Mouse (Mus musculus): ENCODE results near the gene AC129217.1. TPM values are rescaled to one million over a fixed set of nuclear protein-coding genes. Genes with fewer than 3 reads are reported as not detected.

The AC129217.1 gene
- not detected for total RNA-seq (2021)
- long read RNA-seq, experiment 1, partial matches to known transcripts = 0 of 2 reads
- long read RNA-seq, experiment 1, other reads (novel, unspliced or antisense) = 2 of 2 reads
- long read RNA-seq, experiment 2, partial matches to known transcripts = 0 of 5 reads
- long read RNA-seq, experiment 2, other reads (novel, unspliced or antisense) = 5 of 5 reads

- no peak for DNase-seq
- intact Hi-C loops (cut with DNase I; ENCODE audit: low total_unique reads) = no loop called here
Observed at GRCm38 (mm10) chr19:8829660-8830059, at the start of gene AC129217.1. TSS of gene AC129217.1 (plus strand) at chr19:8829773.

GRCm38 (mm10) chr19:8786008-8786781 lies 43.4 kb upstream of the AC129217.1 start, which contains the start of gene Taf6l:
TSS of gene Taf6l (minus strand) at chr19:8786417.
- intact Hi-C loops (cut with DNase I; ENCODE audit: low total_unique reads) = no loop called here
- peak; percentile 89 for DNase-seq

GRCm38 (mm10) chr19:8788521-8788920 lies 41.1 kb upstream of the AC129217.1 start:
- intact Hi-C loops (cut with DNase I; ENCODE audit: low total_unique reads) = no loop called here
- no peak for DNase-seq

- DNase-seq = no peak
- intact Hi-C loops (cut with DNase I; ENCODE audit: low total_unique reads) = no loop called here
Observed at GRCm38 (mm10) chr19:8789171-8789570, 40.4 kb upstream of the AC129217.1 start.

- DNase-seq = no peak
- intact Hi-C loops (cut with DNase I; ENCODE audit: low total_unique reads) = no loop called here
Observed at GRCm38 (mm10) chr19:8790171-8790570, 39.4 kb upstream of the AC129217.1 start.

GRCm38 (mm10) chr19:8798264-8798946 lies 31.2 kb upstream of the AC129217.1 start, which contains the start of gene Polr2g:
TSS of gene Polr2g (minus strand) at chr19:8798577.
- peak; percentile 88 for DNase-seq
- intact Hi-C loops (cut with DNase I; ENCODE audit: low total_unique reads) = no loop called here

- DNase-seq = no peak
- intact Hi-C loops (cut with DNase I; ENCODE audit: low total_unique reads) = no loop called here
Observed at GRCm38 (mm10) chr19:8798947-8799315, 30.6 kb upstream of the AC129217.1 start.

GRCm38 (mm10) chr19:8802130-8802821 lies 27.3 kb upstream of the AC129217.1 start, which contains the start of gene Zbtb3:
TSS of gene Zbtb3 (plus strand) at chr19:8802555.
- DNase-seq = peak; percentile 92
- intact Hi-C loops (cut with DNase I; ENCODE audit: low total_unique reads) = no loop called here

GRCm38 (mm10) chr19:8803204-8803780 lies 26.3 kb upstream of the AC129217.1 start:
- no peak for DNase-seq

GRCm38 (mm10) chr19:8803879-8804660 lies 25.5 kb upstream of the AC129217.1 start:
- intact Hi-C loops (cut with DNase I; ENCODE audit: low total_unique reads) = no loop called here
- no peak for DNase-seq

More at GRCm38 (mm10) chr19:8803204-8803780, 26.3 kb upstream of the AC129217.1 start:
- intact Hi-C loops (cut with DNase I; ENCODE audit: low total_unique reads) = no loop called here

- intact Hi-C loops (cut with DNase I; ENCODE audit: low total_unique reads) = no loop called here
- DNase-seq = no peak
Observed at GRCm38 (mm10) chr19:8806810-8807209, 22.8 kb upstream of the AC129217.1 start.

- intact Hi-C loops (cut with DNase I; ENCODE audit: low total_unique reads) = no loop called here
Observed at GRCm38 (mm10) chr19:8815812-8816211, 13.8 kb upstream of the AC129217.1 start.

GRCm38 (mm10) chr19:8817001-8817400 lies 12.6 kb upstream of the AC129217.1 start:
- no peak for DNase-seq
- intact Hi-C loops (cut with DNase I; ENCODE audit: low total_unique reads) = no loop called here

More at GRCm38 (mm10) chr19:8815812-8816211, 13.8 kb upstream of the AC129217.1 start:
- DNase-seq = no peak

GRCm38 (mm10) chr19:8818301-8818798 lies 11.2 kb upstream of the AC129217.1 start:
- intact Hi-C loops (cut with DNase I; ENCODE audit: low total_unique reads) = no loop called here
- no peak for DNase-seq

- intact Hi-C loops (cut with DNase I; ENCODE audit: low total_unique reads) = no loop called here
- DNase-seq = peak; percentile 97
Observed at GRCm38 (mm10) chr19:8818801-8819595, 10.6 kb upstream of the AC129217.1 start, which contains the start of gene Ttc9c. TSS of gene Ttc9c (minus strand) at chr19:8819333.

- peak; percentile 99 for DNase-seq
- intact Hi-C loops (cut with DNase I; ENCODE audit: low total_unique reads) = no loop called here
Observed at GRCm38 (mm10) chr19:8819596-8820423, 9.8 kb upstream of the AC129217.1 start, which contains the start of gene Hnrnpul2. TSS of gene Hnrnpul2 (plus strand) at chr19:8820010.
